Mouse (Mus musculus): ENCODE measurements at regions not wholly inside any gene's neighbourhood (a gene's known extent, or its start where the extent isn't known, plus 50 kb on each side); places are given as distances from the start of the nearest gene placed in this dataset.

DNA sequence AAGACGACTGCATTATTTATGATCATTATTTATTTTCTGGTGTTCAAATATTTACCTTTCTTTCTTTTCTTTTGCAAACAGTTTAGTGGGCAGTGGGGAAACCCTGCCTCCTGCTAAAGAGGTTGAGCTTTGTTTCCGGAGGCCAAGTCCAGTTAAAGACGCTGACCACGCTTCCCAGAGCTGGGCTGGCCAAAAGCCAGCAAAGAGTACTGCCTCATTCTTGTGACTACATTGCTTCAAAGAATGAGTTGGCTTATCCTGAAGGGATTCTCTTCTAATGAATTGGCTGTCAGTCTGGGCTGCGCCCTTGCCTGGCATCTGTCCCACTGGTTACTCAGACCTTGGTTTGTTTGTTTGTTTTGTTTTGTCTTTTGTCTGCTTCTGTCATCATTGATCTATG lies 207.2 kb downstream of the Cd83 start:
- H3ac ChIP-seq (ENCODE audit: control insufficient read depth, insufficient read length, low read depth), result no peak overlapping the region
- H3K36me3 ChIP-seq (ENCODE audit: control insufficient read depth, insufficient read depth), result no peaks in the 10 kb centered on the region
- H3K79me2 ChIP-seq (ENCODE audit: control insufficient read depth, insufficient read depth), result no peaks in the 10 kb centered on the region
- H3K4me3 ChIP-seq (ENCODE audit: insufficient read depth, poor library complexity, severe bottlenecking), result no peak overlapping the region
- no peaks in the 10 kb centered on the region for H3K27me3 ChIP-seq (ENCODE audit: control insufficient read depth, insufficient read depth, insufficient read length)
- no peak for TF ChIP-seq MYOD1 (IDR thresholded peaks at IDR 0.05; ENCODE audit: control insufficient read depth, insufficient read length, low read depth)
- no peaks in the 10 kb centered on the region for H3K79me3 ChIP-seq (ENCODE audit: low read depth)

DNA sequence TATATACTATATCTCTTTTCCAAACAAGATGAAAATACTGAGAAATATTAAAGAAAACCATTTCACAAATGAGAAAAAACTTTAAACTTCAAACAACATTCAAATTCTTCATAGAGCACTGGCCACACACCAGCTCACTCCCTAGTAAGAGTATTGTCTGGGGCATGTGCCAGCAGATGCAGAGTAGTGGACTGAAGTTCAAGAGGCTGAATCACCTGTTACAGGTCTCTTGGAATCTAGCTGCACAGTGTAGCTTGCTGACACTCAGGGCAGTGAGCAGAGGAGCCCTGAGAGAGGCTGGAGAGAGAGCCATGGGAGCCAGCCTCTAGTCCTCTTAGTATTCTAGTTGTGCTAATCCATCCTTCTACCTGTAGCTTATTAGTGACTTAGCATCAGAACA lies 208.4 kb downstream of the Cd83 start:
- no peak overlapping the region for H3ac ChIP-seq (ENCODE audit: control insufficient read depth, insufficient read length, low read depth)
- H3K36me3 ChIP-seq (ENCODE audit: control insufficient read depth, insufficient read depth), result no peaks in the 10 kb centered on the region
- no peaks in the 10 kb centered on the region for H3K79me3 ChIP-seq (ENCODE audit: low read depth)
- H3K79me2 ChIP-seq (ENCODE audit: control insufficient read depth, insufficient read depth), result no peaks in the 10 kb centered on the region
- TF ChIP-seq FOSL1 (IDR thresholded peaks at IDR 0.05; ENCODE audit: insufficient read depth, low read length, poor library complexity, severe bottlenecking) (no peak), CTCF (IDR thresholded peaks at IDR 0.05; ENCODE audit: control insufficient read depth, insufficient read depth, insufficient read length) (no peak), MAX (IDR thresholded peaks at IDR 0.05) (no peak), CEBPB (IDR thresholded peaks at IDR 0.05; ENCODE audit: low read depth) (no peak), USF1 (IDR thresholded peaks at IDR 0.05; ENCODE audit: low read depth) (no peak), MYOD1 (IDR thresholded peaks at IDR 0.05; ENCODE audit: control insufficient read depth, insufficient read length, low read depth) (no peak), MYOG (IDR thresholded peaks at IDR 0.05; ENCODE audit: control insufficient read depth, extremely low read depth, insufficient read length) (no peak)
- no peaks in the 10 kb centered on the region for H3K27me3 ChIP-seq (ENCODE audit: control insufficient read depth, insufficient read depth, insufficient read length)
- no peak overlapping the region for H3K4me3 ChIP-seq (ENCODE audit: insufficient read depth, poor library complexity, severe bottlenecking)

DNA sequence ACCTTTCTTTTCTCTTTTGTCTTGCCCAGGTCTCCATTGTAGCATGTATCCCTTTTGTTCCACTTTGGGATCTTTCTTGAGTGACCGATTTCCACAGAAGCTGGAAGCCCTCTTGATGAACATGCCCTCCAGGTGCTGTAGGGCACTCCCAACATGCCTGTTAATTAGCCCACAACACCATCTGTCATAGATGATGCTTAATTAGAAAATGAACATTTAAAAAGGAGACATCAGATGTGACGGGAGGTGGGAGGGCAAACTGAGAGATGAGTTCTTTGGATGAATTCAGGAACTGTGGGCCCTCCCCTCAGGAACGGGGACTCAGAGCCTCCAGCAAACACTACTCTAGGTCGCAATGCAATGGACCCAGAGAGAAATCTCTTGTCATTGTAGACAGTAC lies 209.8 kb downstream of the Cd83 start:
- no peak for TF ChIP-seq MYOG (IDR thresholded peaks at IDR 0.05; ENCODE audit: control insufficient read depth, extremely low read depth, insufficient read length)
- no peak for TF ChIP-seq CTCF (IDR thresholded peaks at IDR 0.05; ENCODE audit: control insufficient read depth, insufficient read depth, insufficient read length)
- no peak for TF ChIP-seq FOSL1 (IDR thresholded peaks at IDR 0.05; ENCODE audit: insufficient read depth, low read length, poor library complexity, severe bottlenecking)
- TF ChIP-seq MYOD1 (IDR thresholded peaks at IDR 0.05; ENCODE audit: control insufficient read depth, insufficient read length, low read depth), result no peak
- no peak for TF ChIP-seq CEBPB (IDR thresholded peaks at IDR 0.05; ENCODE audit: low read depth)
- TF ChIP-seq USF1 (IDR thresholded peaks at IDR 0.05; ENCODE audit: low read depth), result no peak
- TF ChIP-seq MAX (IDR thresholded peaks at IDR 0.05), result no peak
- H3K4me3 ChIP-seq (ENCODE audit: insufficient read depth, poor library complexity, severe bottlenecking), result no peak overlapping the region

DNA sequence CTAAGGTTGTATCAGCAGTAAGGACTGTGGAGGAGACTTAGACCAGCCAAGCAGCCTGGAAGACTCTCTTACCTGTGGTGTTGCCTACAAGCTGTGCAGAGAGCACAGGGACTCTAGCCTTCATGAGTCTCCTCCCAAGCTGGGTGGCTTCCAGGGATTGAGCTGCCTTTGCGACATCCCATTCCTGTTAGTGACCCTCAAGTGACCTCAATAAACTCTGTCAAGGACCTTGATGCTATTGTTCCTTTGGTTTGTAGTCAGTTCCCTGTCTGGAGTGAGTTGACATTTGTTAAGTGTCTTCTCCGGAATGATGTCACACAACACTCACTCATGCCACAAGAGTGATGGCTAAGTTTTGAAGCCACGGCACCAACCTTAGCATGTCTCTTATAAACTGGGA lies 211.0 kb downstream of the Cd83 start:
- H3K27me3 ChIP-seq (ENCODE audit: control insufficient read depth, insufficient read depth, insufficient read length), result no peaks in the 10 kb centered on the region
- no peak for TF ChIP-seq MYOD1 (IDR thresholded peaks at IDR 0.05; ENCODE audit: control insufficient read depth, insufficient read length, low read depth)
- no peak for TF ChIP-seq USF1 (IDR thresholded peaks at IDR 0.05; ENCODE audit: low read depth)
- no peak for TF ChIP-seq MYOG (IDR thresholded peaks at IDR 0.05; ENCODE audit: control insufficient read depth, extremely low read depth, insufficient read length)
- TF ChIP-seq CEBPB (IDR thresholded peaks at IDR 0.05; ENCODE audit: low read depth), result no peak
- TF ChIP-seq FOSL1 (IDR thresholded peaks at IDR 0.05; ENCODE audit: insufficient read depth, low read length, poor library complexity, severe bottlenecking), result no peak
- TF ChIP-seq CTCF (IDR thresholded peaks at IDR 0.05; ENCODE audit: control insufficient read depth, insufficient read depth, insufficient read length), result no peak
- TF ChIP-seq MAX (IDR thresholded peaks at IDR 0.05), result no peak
- no peaks in the 10 kb centered on the region for H3K79me2 ChIP-seq (ENCODE audit: control insufficient read depth, insufficient read depth)
- no peak overlapping the region for H3ac ChIP-seq (ENCODE audit: control insufficient read depth, insufficient read length, low read depth)
- no peaks in the 10 kb centered on the region for H3K36me3 ChIP-seq (ENCODE audit: control insufficient read depth, insufficient read depth)
- H3K4me3 ChIP-seq (ENCODE audit: insufficient read depth, poor library complexity, severe bottlenecking), result no peak overlapping the region
- no peaks in the 10 kb centered on the region for H3K79me3 ChIP-seq (ENCODE audit: low read depth)

More for the DNA sequence above, 209.8 kb downstream of the Cd83 start:
- H3K36me3 ChIP-seq (ENCODE audit: control insufficient read depth, insufficient read depth), result no peaks in the 10 kb centered on the region
- no peaks in the 10 kb centered on the region for H3K79me2 ChIP-seq (ENCODE audit: control insufficient read depth, insufficient read depth)
- no peak overlapping the region for H3ac ChIP-seq (ENCODE audit: control insufficient read depth, insufficient read length, low read depth)
- no peaks in the 10 kb centered on the region for H3K79me3 ChIP-seq (ENCODE audit: low read depth)
- H3K27me3 ChIP-seq (ENCODE audit: control insufficient read depth, insufficient read depth, insufficient read length), result no peaks in the 10 kb centered on the region

DNA sequence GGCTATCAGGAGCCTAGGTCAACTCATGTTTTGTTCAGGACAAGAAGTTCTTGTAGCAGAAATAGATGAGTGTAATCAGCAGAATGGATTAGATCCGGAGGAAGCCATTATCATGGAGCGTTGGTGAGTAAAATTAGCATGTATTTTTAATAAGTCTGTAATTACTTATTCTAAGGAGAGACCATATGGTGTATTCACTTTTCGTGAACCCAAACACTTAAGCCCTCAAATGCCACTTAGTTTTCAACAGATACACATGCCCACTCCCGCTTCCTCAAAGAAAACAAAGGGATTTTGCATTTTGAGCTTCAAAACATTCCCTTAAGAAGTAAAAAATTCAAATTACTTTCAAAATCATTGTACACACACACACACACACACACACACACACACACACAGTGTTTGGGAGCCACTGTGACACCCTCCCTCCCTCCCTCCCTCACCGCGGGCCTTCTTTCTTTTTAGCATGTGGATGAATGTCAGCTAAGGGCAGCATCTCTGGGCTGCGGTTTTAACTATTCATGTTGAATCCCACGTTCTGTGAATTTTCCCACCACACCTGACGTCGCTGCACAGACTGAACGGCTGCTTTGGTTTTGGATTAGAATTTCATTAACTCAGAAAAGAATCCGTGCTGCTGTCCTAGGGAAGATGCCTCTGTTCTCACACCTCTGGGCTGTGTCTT lies 217.4 kb downstream of the Cd83 start:
- Histone ChIP-seq H3K4me3 (ENCODE audit: insufficient read depth, poor library complexity, severe bottlenecking) (no peak overlapping the region), H3K27me3 (ENCODE audit: control insufficient read depth, insufficient read depth, insufficient read length) (no peaks in the 10 kb centered on the region), H3K36me3 (ENCODE audit: control insufficient read depth, insufficient read depth) (no peaks in the 10 kb centered on the region), H3K79me3 (ENCODE audit: low read depth) (no peaks in the 10 kb centered on the region), H3ac (ENCODE audit: control insufficient read depth, insufficient read length, low read depth) (no peak overlapping the region), H3K79me2 (ENCODE audit: control insufficient read depth, insufficient read depth) (no peaks in the 10 kb centered on the region)
- TF ChIP-seq CTCF (IDR thresholded peaks at IDR 0.05; ENCODE audit: control insufficient read depth, insufficient read depth, insufficient read length) (no peak), CEBPB (IDR thresholded peaks at IDR 0.05; ENCODE audit: low read depth) (no peak), MYOG (IDR thresholded peaks at IDR 0.05; ENCODE audit: control insufficient read depth, extremely low read depth, insufficient read length) (no peak), USF1 (IDR thresholded peaks at IDR 0.05; ENCODE audit: low read depth) (no peak), MAX (IDR thresholded peaks at IDR 0.05) (no peak), FOSL1 (IDR thresholded peaks at IDR 0.05; ENCODE audit: insufficient read depth, low read length, poor library complexity, severe bottlenecking) (no peak), MYOD1 (IDR thresholded peaks at IDR 0.05; ENCODE audit: control insufficient read depth, insufficient read length, low read depth) (no peak)

DNA sequence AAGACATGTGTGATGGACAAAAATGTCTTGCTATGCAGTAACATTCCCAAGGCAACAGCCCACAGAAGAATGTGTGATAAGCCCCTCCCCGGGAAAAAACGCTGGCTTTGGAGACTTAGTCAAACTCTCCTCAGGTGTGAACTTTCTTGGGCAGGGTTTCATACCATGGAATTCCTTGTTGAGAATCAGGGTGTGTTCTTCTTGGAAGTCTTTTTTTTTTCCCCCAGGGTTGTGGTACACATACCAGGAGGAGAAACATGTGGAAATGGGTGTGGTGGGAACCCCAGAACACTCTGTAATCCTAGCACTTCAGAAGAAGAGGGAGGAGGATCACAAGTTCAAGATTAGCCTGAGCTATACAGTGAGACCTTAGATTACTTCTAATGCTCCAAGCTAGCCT lies 228.3 kb downstream of the Cd83 start:
- Histone ChIP-seq H3K4me3 (ENCODE audit: insufficient read depth, poor library complexity, severe bottlenecking) (no peak overlapping the region), H3K27me3 (ENCODE audit: control insufficient read depth, insufficient read depth, insufficient read length) (no peaks in the 10 kb centered on the region), H3ac (ENCODE audit: control insufficient read depth, insufficient read length, low read depth) (no peak overlapping the region), H3K79me3 (ENCODE audit: low read depth) (no peaks in the 10 kb centered on the region), H3K79me2 (ENCODE audit: control insufficient read depth, insufficient read depth) (no peaks in the 10 kb centered on the region), H3K36me3 (ENCODE audit: control insufficient read depth, insufficient read depth) (no peaks in the 10 kb centered on the region)
- TF ChIP-seq CEBPB (IDR thresholded peaks at IDR 0.05; ENCODE audit: low read depth), result no peak
- no peak for TF ChIP-seq USF1 (IDR thresholded peaks at IDR 0.05; ENCODE audit: low read depth)

Data from C2C12 (cell line).